Mouse (Mus musculus) testis, adult 2 months (tissue): Measurements from ENCODE around the gene Sorbs2.

Experiments used
- CTCF ChIP-seq: fragments of 200-500 bp; IDR thresholded peaks from 2 replicates; pipeline ENCODE4 v1.5.1; 2012; ENCODE audit warnings: low read depth, mild to moderate bottlenecking, inconsistent platforms, low read length, moderate library complexity; ENCODE audit not compliant: control insufficient read depth, insufficient read depth, insufficient replicate concordance
- POLR2A ChIP-seq: fragments of 200-500 bp; IDR thresholded peaks from 2 replicates; pipeline ENCODE4 v1.6.1; 2012; ENCODE audit warnings: low read depth, mild to moderate bottlenecking, inconsistent platforms, low read length, moderate library complexity; ENCODE audit not compliant: control insufficient read depth

DNA sequence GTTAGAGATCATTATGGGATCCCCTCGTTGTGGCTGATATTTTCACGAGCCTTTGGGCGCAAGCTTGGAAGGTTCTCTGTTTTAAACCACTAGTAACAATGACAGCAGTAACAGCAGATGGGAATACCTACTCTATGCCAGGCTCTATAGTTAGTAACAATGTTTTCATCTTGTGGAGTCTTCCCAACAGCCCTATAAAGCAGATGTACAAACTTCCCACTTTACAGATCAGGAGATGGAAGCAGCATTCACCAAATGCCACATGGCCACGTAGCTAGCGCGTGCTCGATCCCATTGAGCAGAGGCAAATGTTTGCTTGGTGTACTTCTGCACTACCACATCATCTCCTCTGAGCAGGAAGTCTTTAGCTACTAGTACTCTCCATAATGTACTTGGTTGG, 269.4 kb downstream of the Sorbs2 start:
- TF ChIP-seq POLR2A = no peak
- TF ChIP-seq CTCF = no peak
